Mouse (Mus musculus) heart, embryonic 13.5 days (tissue): Measurements from ENCODE around the gene Sesn1. TPM values are rescaled to one million over a fixed set of nuclear protein-coding genes. Genes with fewer than 3 reads are reported as not detected.
A peak's percentile ranks its signal among the peaks of the same experiment; 100 is the strongest.

ENCODE experiments used
- ATAC-seq: fragments of 200-750 bp; cut with Nextera tagmentation; 2 replicates; pipeline ENCODE4 v1.8.0; 2017; ENCODE audit warnings: moderate TSS enrichment; ENCODE audit not compliant: insufficient number of reproducible peaks, low FRiP score, low TSS enrichment; ENCODE audit errors: extremely low read depth
- H3K27ac ChIP-seq: fragments of 300-500 bp; sonication (generic); replicated peaks from 2 replicates; pipeline ENCODE4 v1.5.1; 2015; ENCODE audit warnings: moderate library complexity, mild to moderate bottlenecking, inconsistent platforms
- H3K27me3 ChIP-seq: fragments of 300-500 bp; sonication (generic); replicated peaks from 2 replicates; pipeline ENCODE4 v1.6.1; 2015; ENCODE audit warnings: mild to moderate bottlenecking, inconsistent platforms
- H3K36me3 ChIP-seq: fragments of 300-500 bp; sonication (generic); 2 replicates; pipeline ENCODE4 v1.6.1; 2015; ENCODE audit warnings: mild to moderate bottlenecking, inconsistent platforms
- H3K4me1 ChIP-seq: fragments of 300-500 bp; sonication (generic); 2 replicates; pipeline ENCODE4 v1.6.1; 2015; ENCODE audit warnings: inconsistent platforms
- H3K4me2 ChIP-seq: fragments of 300-500 bp; sonication (generic); 2 replicates; pipeline ENCODE4 v1.6.1; 2015; ENCODE audit warnings: inconsistent platforms, mild to moderate bottlenecking, moderate library complexity
- H3K4me3 ChIP-seq: fragments of 300-500 bp; sonication (generic); 2 replicates; pipeline ENCODE4 v1.5.1; 2015; ENCODE audit warnings: moderate library complexity, mild to moderate bottlenecking, inconsistent platforms
- H3K9ac ChIP-seq: fragments of 300-500 bp; sonication (generic); 2 replicates; pipeline ENCODE4 v1.6.1; 2015; ENCODE audit warnings: inconsistent platforms, mild to moderate bottlenecking, moderate library complexity
- H3K9me3 ChIP-seq: fragments of 300-500 bp; sonication (generic); 2 replicates; pipeline ENCODE4 v1.6.1; 2016; ENCODE audit warnings: inconsistent platforms
- WGBS: fragments of 180-500 bp; shearing (Covaris S2); methylation state at CpG from one replicate; pipeline ENCODE4 v1.1.7; 2015; ENCODE audit warnings: mixed read lengths; 5-methylcytosine and 5-hydroxymethylcytosine counted together
- polyA plus RNA-seq: library from polyadenylated mRNA; unstranded; fragments of >200 nt; fragmentation: Nextera tagmentation; extraction: Ambion mirVana; gene quantifications from 2 replicates; pipeline ENCODE4 v1.2.1, GENCODE M21; 2015

Gene Sesn1
- polyA plus RNA-seq, 1 experiment from 2014 or later, result 28.5 TPM

GRCm38 (mm10) chr10:41832191-41832590, 22.5 kb downstream of the Sesn1 start:
- no peak for ATAC-seq
- Histone ChIP-seq H3K9me3 (peaks cover 2% of the 10 kb centered on the region; the same call in 1 of the 2 replicates), H3K4me2 (no peak overlapping the region), H3K27ac (no peak overlapping the region), H3K4me3 (no peak overlapping the region), H3K9ac (0 out of 2 replicates have a peak overlapping the region, but pooled peaks have one; percentile 33), H3K27me3 (no peaks in the 10 kb centered on the region), H3K36me3 (peaks cover 5% of the 10 kb centered on the region; the same call in 1 of the 2 replicates), H3K4me1 (peaks cover 25% of the 10 kb centered on the region)
- 71% methylated on average over 6 of the region's 6 CpGs for WGBS

GRCm38 (mm10) chr10:41834131-41834530, 24.4 kb downstream of the Sesn1 start:
- H3K27ac ChIP-seq, result no peak overlapping the region
- 87% methylated on average over 2 of the region's 2 CpGs for WGBS
- H3K9me3 ChIP-seq, result peaks cover 2% of the 10 kb centered on the region; the same call in 1 of the 2 replicates
- peaks cover 17% of the 10 kb centered on the region for H3K4me1 ChIP-seq
- no peak overlapping the region for H3K4me3 ChIP-seq
- H3K36me3 ChIP-seq, result peaks cover 6% of the 10 kb centered on the region; the same call in 1 of the 2 replicates
- no peak overlapping the region for H3K9ac ChIP-seq
- ATAC-seq, result no peak
- H3K4me2 ChIP-seq, result no peak overlapping the region
- H3K27me3 ChIP-seq, result no peaks in the 10 kb centered on the region

GRCm38 (mm10) chr10:41838911-41839310, 29.2 kb downstream of the Sesn1 start:
- H3K4me2 ChIP-seq, result no peak overlapping the region
- peaks cover 6% of the 10 kb centered on the region; the same call in 1 of the 2 replicates for H3K36me3 ChIP-seq
- H3K9me3 ChIP-seq, result peaks cover 2% of the 10 kb centered on the region; the same call in 1 of the 2 replicates
- 0 out of 2 replicates have a peak, but pooled peaks cover 4% of the 10 kb centered on the region for H3K4me1 ChIP-seq
- no peak overlapping the region for H3K4me3 ChIP-seq
- no peaks in the 10 kb centered on the region for H3K27me3 ChIP-seq
- no peak overlapping the region for H3K9ac ChIP-seq
- no peak for ATAC-seq
- 87% methylated on average over 4 of the region's 4 CpGs for WGBS
- H3K27ac ChIP-seq, result no peak overlapping the region

GRCm38 (mm10) chr10:41847737-41848136, 38.0 kb downstream of the Sesn1 start:
- Histone ChIP-seq H3K4me3 (no peak overlapping the region), H3K27ac (no peak overlapping the region), H3K9ac (no peak overlapping the region), H3K9me3 (no peaks in the 10 kb centered on the region), H3K4me2 (no peak overlapping the region), H3K36me3 (no peaks in the 10 kb centered on the region), H3K27me3 (no peaks in the 10 kb centered on the region), H3K4me1 (peaks cover 16% of the 10 kb centered on the region)
- WGBS, result 90% methylated on average over 8 of the region's 8 CpGs
- no peak for ATAC-seq

- H3K27me3 ChIP-seq, result no peaks in the 10 kb centered on the region
- H3K9me3 ChIP-seq, result no peaks in the 10 kb centered on the region
- H3K4me3 ChIP-seq, result no peak overlapping the region
- H3K4me1 ChIP-seq, result peaks cover 16% of the 10 kb centered on the region
- ATAC-seq, result no peak
- peak overlapping the region; percentile 59 for H3K27ac ChIP-seq
- 0 out of 2 replicates have a peak overlapping the region, but pooled peaks have one; percentile 28 for H3K9ac ChIP-seq
- H3K36me3 ChIP-seq, result no peaks in the 10 kb centered on the region
- peak overlapping the region; percentile 30 for H3K4me2 ChIP-seq
- WGBS, result 43% methylated on average over 2 of the region's 2 CpGs
These were observed 39.0 kb downstream of the Sesn1 start for GRCm38 (mm10) chr10:41848721-41849120.

GRCm38 (mm10) chr10:41859820-41860219, 50.1 kb downstream of the Sesn1 start:
- H3K27me3 ChIP-seq, result no peaks in the 10 kb centered on the region
- H3K9me3 ChIP-seq, result no peaks in the 10 kb centered on the region; the same call in 1 of the 2 replicates
- no peak overlapping the region for H3K4me3 ChIP-seq
- ATAC-seq, result no peak
- H3K4me2 ChIP-seq, result no peak overlapping the region
- H3K4me1 ChIP-seq, result no peaks in the 10 kb centered on the region
- H3K27ac ChIP-seq, result no peak overlapping the region
- H3K36me3 ChIP-seq, result no peaks in the 10 kb centered on the region
- H3K9ac ChIP-seq, result no peak overlapping the region

GRCm38 (mm10) chr10:41860275-41860688, 50.5 kb downstream of the Sesn1 start:
- H3K9me3 ChIP-seq, result no peaks in the 10 kb centered on the region; the same call in 1 of the 2 replicates
- no peak overlapping the region for H3K4me2 ChIP-seq
- no peaks in the 10 kb centered on the region for H3K36me3 ChIP-seq
- no peak overlapping the region for H3K9ac ChIP-seq
- no peaks in the 10 kb centered on the region for H3K27me3 ChIP-seq
- 78% methylated on average over 2 of the region's 2 CpGs for WGBS
- no peak overlapping the region for H3K4me3 ChIP-seq
- H3K27ac ChIP-seq, result no peak overlapping the region
- no peak for ATAC-seq
- no peaks in the 10 kb centered on the region for H3K4me1 ChIP-seq

- no peaks in the 10 kb centered on the region for H3K9me3 ChIP-seq
- peaks cover 19% of the 10 kb centered on the region for H3K4me1 ChIP-seq
- no peaks in the 10 kb centered on the region for H3K36me3 ChIP-seq
- no peaks in the 10 kb centered on the region for H3K27me3 ChIP-seq
- H3K27ac ChIP-seq, result no peak overlapping the region
- H3K4me3 ChIP-seq, result no peak overlapping the region
- H3K4me2 ChIP-seq, result no peak overlapping the region
- 71% methylated on average over 2 of the region's 2 CpGs for WGBS
- no peak overlapping the region for H3K9ac ChIP-seq
- ATAC-seq, result no peak
These were observed 53.3 kb downstream of the Sesn1 start for GRCm38 (mm10) chr10:41863053-41863452.

GRCm38 (mm10) chr10:41866069-41866837, 56.5 kb downstream of the Sesn1 start:
- Histone ChIP-seq H3K9ac (0 out of 2 replicates have a peak overlapping the region, but pooled peaks have one; percentile 3), H3K4me3 (no peak overlapping the region), H3K4me2 (0 out of 2 replicates have a peak overlapping the region, but pooled peaks have one; percentile 18), H3K4me1 (peaks cover 29% of the 10 kb centered on the region), H3K36me3 (no peaks in the 10 kb centered on the region), H3K27me3 (no peaks in the 10 kb centered on the region), H3K9me3 (no peaks in the 10 kb centered on the region), H3K27ac (peak overlapping the region; percentile 82)
- no peak; the same call in 1 of the 2 replicates for ATAC-seq
- 48% methylated on average over 3 of the region's 3 CpGs for WGBS

GRCm38 (mm10) chr10:41866838-41867154, 57.1 kb downstream of the Sesn1 start:
- ATAC-seq, result no peak
- 0 out of 2 replicates have a peak overlapping the region, but pooled peaks have one; percentile 3 for H3K9ac ChIP-seq
- no peaks in the 10 kb centered on the region for H3K9me3 ChIP-seq
- H3K36me3 ChIP-seq, result no peaks in the 10 kb centered on the region
- peak overlapping the region; percentile 82 for H3K27ac ChIP-seq
- H3K4me1 ChIP-seq, result peaks cover 33% of the 10 kb centered on the region
- H3K4me3 ChIP-seq, result no peak overlapping the region
- no peaks in the 10 kb centered on the region for H3K27me3 ChIP-seq
- no peak overlapping the region for H3K4me2 ChIP-seq

- Histone ChIP-seq H3K9me3 (no peaks in the 10 kb centered on the region), H3K27ac (no peak overlapping the region), H3K4me2 (no peak overlapping the region), H3K4me3 (no peak overlapping the region), H3K4me1 (peaks cover 38% of the 10 kb centered on the region), H3K36me3 (no peaks in the 10 kb centered on the region), H3K27me3 (no peaks in the 10 kb centered on the region), H3K9ac (no peak overlapping the region)
- 81% methylated on average over 5 of the region's 5 CpGs for WGBS
- ATAC-seq, result no peak
These were observed 58.2 kb downstream of the Sesn1 start for GRCm38 (mm10) chr10:41867956-41868355.

- no peak for ATAC-seq
- WGBS, result 51% methylated on average over 2 of the region's 2 CpGs
- Histone ChIP-seq H3K4me3 (no peak overlapping the region), H3K27ac (no peak overlapping the region), H3K36me3 (no peaks in the 10 kb centered on the region), H3K4me2 (no peak overlapping the region), H3K9me3 (no peaks in the 10 kb centered on the region), H3K9ac (no peak overlapping the region), H3K4me1 (peaks cover 41% of the 10 kb centered on the region), H3K27me3 (no peaks in the 10 kb centered on the region)
These were observed 60.4 kb downstream of the Sesn1 start for GRCm38 (mm10) chr10:41870101-41870500.
